Mouse (Mus musculus): ENCODE results near the gene Arpc2.

- no peak for TF ChIP-seq EP300 (IDR thresholded peaks at IDR 0.05; ENCODE audit: insufficient read depth, low read depth, low read length)
- TF ChIP-seq POLR2A (IDR thresholded peaks at IDR 0.05; ENCODE audit: insufficient read depth, low read length): no peak
Measured at GRCm38 (mm10) chr1:74294090-74294643, 58.3 kb downstream of the Arpc2 start.

All from ES-Bruce4 (cell line).